Mouse (Mus musculus) adrenal gland, adult 18-20 months (tissue): ENCODE data around the gene Zfp277. TPM values are rescaled to one million over a fixed set of nuclear protein-coding genes. Genes with fewer than 3 reads are reported as not detected.

ENCODE experiments used
- DNase-seq, 2 experiments: peaks; one replicate each; pipeline ENCODE4 v3.0.0; 2021 to 2022; ENCODE audit warnings: low spot score in 2 of 2
- total RNA-seq, 2 experiments: library from RNA; stranded (reverse); gene quantifications; 1 replicate in 1 of 2; 2 replicates in 1 of 2; pipeline ENCODE4 v1.2.3; 2021

Zfp277 gene
- total RNA-seq, 2 experiments from 2014 or later, result 11.6 to 15.2 TPM

DNA sequence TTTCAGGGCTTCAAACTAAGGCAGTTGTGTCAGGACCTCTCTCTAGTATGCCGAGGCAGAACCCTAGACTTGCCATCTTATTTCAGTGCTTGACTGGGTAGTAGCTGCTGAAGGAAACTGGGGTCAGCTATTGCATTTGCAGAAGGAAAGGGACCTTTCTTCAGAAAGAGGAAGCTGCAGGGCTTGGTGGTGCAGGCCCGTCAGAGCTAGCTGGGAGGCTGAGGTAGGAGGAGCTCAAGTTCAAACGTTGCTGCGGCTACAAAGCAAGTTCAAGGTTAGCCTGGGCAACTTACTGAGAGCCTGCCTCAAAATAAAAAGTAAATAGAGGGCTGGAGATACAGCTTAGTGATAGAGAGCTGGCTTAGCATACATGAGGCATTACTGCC is 66.2 kb downstream of the Zfp277 start:
- DNase-seq, result no peak

DNA sequence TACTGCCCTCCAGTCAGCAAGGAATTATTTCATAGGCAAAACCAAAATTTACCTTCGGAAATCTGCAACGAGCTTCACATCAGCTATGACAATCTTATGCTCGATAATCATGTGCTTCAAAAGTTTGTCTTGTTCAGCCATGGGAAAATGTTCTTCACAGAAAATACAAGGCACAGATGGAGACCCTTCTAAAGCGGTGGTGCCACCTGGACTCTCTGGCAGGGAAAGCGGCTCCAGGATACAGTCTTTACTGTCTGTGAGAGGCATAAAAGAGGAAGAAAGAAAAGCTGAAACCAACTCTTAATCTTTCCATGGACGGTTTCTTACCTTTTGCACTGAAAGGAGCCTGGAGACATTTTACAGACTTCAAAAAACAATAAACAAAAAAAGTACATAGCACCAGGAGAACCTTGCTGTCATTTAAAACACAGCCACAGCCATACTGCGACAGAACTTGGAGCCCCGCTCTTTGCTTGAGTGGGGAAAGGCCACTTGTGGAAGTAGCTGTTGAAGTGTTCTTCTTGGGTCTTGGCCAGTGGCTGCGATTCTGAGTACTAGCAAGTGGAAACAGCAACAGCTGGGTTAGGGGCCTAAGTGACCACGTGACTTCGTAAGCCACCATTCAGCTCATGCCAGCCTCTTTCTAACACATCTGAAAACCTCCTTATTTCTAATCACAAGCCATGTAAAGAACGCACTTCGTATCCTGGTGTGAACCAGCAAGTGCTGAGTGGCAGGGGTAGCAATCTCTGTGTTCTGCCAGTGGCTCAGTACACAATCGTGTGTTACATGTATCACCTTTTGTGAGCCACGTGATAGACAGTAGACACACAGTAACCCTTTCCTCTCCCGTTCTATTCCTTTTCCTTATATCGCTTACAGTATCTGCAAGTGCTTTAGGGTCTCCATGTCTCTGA is 66.8 kb downstream of the Zfp277 start:
- DNase-seq, result no peak

DNA sequence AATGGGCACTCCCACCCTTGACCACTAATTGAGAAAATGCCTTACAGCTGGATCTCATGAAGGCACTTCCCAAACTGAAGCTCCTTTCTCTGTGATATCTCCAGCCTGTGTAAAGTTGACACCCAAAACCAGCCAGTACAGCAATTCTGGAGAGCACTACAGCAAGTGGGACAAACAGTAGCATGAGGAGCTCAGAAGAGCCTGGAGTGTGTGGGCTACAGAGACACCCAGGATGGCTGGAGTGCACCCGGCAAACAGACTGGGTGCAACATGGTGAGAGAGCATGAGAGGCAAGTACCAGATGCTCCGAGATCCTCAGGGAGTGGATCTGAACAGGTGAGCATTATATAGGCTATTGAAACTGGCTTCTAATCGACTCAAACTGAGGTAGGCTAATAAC is 93.8 kb downstream of the Zfp277 start:
- DNase-seq, result no peak

DNA sequence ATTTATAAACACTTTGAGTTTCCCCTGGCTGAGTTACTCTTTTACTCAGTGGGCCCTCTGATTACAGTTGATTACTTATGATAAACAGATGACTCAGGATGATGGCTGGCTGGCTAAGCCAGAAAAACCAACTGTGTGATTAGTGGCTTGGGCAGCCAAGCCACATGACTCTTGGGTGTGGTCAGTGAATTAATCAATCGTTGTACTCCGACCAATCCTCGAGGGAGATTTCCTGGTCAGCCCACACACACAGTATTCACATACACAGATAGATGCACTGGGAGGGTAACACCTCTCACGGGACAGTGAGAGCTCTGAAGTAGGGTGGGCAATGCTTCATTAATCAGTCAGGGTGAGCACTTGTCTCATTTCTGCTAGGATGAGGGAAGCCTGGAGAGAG is 97.5 kb downstream of the Zfp277 start:
- no peak for DNase-seq

DNA sequence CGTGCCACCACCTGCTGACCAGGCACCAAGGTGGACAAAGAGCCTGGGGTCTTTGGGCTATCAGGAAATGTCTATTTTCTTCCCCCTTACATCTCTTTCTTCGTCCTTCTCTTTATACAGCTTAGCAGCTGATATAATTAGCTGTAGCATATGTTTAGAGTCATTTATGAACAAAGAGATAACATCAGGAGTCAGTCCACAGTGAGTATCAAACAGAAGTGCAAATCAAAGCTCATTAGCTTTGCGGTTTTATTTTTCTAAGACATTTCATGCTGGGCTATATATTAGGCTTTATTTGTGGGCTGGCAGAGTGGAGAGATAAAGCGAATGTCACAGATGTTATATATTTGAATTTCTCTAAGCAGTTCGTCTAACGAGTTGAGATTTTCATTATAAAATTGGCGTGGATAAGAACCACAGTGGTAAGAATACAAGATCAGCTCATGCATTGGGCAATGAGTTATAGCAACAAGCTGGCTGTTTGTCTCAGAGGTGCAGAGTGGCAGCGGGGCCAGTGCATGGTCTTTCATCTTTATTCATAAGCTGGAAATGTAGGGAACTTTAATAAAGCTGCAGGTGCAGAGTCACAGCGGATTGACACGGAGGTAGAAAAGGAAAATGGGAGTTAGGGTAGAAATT is 98.5 kb downstream of the Zfp277 start:
- no peak for DNase-seq

DNA sequence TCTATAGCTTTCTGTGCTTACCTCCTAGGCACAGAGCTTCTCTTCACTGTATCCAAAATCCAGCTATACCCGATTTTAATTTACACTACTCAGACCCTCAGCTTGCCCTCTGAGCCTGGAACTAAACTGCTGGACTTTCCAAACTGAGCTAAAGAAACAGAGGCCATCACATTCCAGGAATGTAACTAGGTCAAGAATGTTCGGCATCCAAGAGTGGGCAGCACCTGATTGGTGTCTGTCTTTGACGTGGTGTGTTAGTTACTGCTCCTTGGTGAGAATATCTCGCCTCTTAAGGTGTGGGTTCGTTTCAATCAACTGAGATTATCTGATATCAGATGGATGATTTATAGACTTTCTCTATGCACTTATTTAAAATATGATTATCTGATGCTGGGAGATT is 104.3 kb downstream of the Zfp277 start:
- no peak for DNase-seq

DNA sequence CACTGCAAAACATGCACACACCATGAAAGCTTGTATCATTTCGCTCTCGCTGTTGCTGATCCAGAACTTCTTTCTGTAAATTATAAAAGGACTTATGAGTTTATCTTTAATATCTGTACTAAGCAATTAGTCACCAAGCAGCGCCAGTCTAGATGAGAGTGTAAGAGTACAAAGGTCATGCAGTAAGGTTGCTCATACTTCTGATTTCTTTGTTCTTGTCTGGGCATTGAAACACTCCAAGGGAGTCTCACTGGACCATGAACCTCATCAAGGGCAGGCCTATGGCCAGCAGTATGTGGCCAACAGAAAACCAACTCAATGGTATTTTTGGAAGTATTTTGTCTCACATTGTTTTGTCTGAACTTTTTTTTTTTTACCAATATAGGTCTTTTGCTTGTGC is 110.4 kb downstream of the Zfp277 start:
- DNase-seq, result no peak

DNA sequence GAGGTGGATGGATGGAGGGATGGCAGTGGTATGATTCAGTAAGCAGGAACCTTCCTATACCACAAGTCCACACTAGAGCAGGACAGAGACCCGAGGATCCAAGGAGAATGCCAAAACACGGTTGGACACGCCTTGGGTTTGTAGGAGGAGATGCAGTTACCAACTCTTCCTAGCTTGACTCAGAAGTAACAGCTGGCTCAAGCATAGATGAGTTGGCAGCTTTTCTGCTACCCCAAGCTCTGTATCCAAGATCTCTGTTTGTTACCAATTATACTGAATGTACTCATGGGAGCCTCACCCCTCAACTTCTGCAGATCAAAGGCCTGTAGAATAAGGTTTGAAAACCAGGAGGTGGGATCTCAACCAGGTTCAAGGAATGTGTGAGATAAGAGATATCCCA is 114.2 kb downstream of the Zfp277 start:
- no peak for DNase-seq

DNA sequence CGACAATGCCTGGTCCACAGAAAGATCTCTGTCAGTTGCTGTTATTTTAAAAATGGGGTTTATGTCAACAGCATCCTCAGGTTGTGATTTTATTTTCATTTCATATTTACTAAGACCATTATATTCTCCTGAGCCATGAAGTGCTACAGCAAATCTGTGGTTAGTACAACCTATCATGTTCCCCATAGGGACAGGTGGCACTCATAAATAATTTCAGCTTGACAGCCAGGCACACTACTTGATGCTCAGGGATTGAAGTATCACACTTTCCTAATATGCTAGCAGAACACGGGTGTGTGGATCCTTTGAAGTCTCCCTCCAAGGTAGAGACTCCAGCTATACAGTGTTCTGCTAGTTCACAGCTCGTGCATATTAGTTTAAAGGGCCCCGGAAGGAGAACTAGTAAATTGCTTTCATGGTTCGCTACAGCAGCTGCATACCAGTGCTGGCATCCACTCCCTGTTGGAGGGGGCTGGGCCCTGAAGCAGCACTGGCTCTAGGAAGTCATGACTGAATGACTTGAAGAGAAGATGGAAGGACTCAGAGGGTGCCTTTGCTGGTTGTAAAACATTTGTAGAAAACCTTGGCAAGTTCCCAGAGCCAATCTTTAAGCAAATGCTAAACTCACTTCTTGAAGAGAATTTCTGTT is 118.6 kb downstream of the Zfp277 start:
- no peak for DNase-seq

DNA sequence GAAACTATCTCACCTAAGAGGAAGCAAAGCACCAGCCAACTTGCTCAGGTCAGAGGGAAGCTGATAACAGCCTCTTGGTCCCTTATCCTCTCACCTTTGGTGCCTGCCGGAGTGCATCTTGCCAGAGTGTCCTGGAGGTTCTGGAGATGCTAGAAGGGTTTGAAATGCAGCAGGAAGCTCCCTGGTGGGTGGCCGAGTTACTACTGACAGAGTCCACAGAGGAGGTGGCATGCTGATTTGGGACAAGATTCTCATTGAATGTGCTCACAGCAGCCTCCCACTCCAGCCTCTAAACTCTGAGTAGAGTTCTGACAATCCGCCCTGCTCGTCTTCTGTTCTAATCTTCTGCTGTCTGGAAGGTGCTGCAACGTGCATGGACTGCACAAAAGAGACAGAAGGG is 120.1 kb downstream of the Zfp277 start:
- no peak for DNase-seq

DNA sequence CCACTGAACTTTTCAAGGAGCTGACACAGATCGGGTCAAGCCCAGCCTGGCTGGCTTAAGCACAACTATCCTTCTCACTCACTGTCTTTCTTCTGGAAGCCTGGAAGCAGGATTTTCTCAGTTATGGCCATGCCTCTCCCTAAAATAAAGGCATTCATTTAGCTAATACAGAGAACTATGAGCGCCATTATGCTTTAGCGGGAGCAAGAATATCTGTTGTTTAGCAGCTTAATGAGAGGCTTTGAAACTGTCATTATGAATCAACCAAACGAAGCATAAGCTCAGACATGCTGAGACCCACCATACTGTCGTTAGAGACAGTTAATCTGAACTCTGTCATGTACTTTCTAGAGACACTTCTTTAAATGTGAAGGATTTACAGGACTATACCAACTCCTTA is 120.9 kb downstream of the Zfp277 start:
- DNase-seq, result no peak

DNA sequence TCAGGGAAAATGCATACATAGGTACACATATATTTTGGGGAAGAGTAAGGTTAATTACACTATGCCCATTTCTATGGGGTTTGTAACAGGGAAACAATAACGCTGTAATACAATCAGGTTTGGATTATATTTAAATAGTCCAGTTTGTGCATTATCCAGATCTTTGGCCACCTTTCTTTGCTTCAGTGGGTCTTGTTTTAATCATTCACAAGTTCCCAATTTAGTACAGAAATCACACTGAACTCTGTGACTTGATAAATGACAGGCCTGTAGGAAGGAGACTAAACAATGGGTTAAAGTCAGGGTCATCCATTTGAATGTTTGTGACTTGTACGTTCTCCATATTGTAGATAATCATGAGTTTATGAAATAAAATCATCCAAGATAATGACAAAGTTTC is 130.6 kb downstream of the Zfp277 start:
- no peak for DNase-seq

DNA sequence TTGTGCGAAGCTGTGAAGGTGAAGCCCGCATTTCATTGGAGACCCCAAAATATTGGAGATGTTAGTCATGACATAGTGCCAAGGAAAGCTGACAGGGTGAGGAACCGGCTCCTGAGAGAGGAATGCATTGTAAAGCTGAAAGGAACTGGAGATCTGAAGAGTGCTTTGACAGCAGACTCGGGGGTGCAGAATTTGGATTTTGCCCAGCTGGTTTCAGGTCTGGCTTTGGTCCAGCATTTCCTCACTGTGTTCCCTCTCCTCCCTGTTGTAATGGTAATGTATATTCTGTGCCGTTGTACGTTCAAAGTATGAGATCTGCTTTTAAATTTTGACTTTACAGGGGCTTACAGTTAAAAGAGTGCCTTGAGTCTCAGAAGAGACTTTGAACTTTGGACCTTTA is 141.7 kb downstream of the Zfp277 start:
- DNase-seq, result no peak

DNA sequence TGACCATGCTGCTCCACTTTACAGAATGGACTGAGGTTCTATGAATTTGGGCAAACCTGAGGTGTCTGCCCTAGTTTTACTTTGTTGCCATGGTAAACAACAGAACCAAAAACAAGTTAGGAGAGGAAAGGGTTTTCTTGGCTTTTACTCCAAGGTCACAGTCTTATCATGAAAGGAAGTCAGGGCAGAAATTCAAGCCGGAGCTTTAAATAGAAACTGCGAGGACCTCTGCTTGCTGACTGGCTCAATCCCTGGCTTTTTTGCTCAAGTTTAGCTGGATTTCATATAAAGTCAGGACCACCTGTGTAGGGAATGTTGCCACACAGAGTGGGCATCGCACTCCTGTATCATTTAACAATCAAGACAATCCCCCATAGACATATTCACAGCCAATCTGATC is 147.1 kb downstream of the Zfp277 start:
- no peak for DNase-seq

DNA sequence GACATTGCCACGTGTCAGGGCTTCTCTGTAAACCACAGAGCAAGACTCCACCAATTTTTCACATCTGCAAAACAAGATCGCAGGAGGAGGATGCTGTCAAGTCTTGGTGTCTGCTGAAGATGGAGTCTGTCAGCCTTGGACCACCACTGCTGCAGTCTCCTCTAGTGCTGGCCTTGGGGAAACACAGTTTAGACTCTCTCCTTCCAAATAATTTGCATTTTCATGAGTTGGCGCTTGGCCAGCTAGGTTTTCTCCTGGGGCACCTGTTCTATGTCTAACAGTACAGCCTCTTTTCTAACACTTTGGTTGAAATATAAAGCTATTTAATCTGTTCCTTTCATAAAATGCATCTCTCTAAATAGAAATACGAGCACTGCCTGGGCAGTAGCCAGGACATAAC is 159.2 kb downstream of the Zfp277 start:
- no peak for DNase-seq

DNA sequence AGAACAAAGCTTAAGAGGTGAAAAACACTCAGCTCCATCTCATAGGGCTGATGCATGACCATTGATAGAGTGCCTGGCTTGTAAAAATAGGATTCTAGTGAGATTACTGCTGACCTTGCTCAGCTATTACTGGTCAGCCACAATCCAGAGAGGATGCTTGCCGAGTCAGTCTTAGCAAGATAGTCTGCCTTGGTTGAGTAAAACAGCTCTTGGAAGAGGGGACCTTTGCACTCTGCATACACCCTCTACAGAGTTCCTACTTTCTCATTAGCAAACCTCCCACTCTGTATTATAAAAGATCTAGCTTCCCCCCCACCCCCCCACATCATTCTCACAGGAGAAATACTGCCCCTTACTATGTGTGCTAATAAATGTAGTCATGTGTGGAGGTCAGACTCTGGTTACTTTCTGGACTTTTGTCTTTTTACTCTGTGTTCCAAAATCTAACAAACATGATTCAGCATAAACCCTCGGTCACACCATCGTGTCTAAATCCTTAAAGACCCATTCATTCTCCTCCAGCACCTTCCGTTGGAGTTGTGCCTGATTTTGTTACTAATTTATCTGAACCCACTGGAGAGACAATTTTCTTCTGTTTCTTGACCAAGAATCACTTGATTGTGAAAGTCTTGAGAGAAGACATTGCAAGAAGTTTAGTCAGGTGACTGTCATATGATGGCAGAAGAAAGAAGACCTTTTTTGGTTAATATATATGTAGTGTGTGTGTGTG is 164.9 kb downstream of the Zfp277 start:
- DNase-seq, result no peak

DNA sequence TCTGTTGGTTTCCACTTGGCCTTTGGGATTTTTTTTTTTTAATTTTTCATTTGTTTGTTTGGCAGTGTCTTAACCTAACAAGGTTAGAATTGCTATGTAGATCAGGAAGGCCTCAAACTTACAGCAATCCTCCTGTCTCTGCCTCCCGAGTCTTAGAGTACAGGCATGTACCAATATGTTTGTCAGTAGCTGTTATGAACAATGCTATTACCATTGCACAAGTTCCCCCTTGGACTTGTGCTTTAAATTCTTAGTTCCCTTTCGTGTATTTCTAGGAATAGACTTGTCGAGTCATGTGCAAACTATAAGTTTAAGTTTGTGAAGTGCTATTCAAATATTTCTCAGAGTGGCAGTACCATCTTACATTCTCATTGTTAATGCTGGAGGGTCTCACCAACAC is 168.1 kb downstream of the Zfp277 start:
- DNase-seq, result no peak

DNA sequence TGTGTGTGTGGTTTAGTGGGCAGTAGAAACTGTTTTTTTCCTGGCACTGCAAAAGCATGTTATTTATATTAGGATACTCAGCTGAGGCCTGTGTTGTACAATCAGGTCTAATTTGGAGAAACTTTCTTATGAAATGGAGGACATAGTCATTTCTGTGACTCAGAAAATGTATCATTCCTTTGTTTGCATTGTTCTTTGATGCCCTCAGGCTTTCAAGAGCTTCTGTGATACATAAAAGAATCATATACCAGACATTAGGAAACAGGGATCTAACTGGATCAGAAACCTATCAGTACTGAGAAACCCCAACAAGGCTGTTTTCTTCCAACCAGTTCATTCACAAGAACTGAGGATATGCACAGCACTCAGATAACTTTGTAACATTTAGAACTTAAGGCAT is 170.8 kb downstream of the Zfp277 start:
- DNase-seq, result no peak

DNA sequence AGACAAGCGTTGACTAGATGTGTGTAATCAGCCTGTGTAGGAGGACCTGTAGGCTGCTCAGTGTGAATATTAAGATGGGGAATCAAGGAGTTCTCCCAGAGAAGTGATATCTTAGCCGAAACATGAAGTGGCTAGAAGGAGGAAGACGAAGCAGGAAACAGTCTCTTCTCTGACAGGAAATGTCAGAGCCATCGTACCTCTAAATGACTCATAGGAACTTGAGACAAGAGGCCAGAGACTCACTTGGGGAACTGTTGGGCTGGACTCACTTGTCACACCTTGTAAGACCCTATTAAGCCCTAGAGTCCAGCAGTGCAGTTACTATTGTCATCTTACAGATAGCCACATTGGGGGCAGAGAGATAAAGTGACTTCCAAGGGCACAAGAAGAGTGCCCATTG is 172.4 kb downstream of the Zfp277 start:
- no peak for DNase-seq

DNA sequence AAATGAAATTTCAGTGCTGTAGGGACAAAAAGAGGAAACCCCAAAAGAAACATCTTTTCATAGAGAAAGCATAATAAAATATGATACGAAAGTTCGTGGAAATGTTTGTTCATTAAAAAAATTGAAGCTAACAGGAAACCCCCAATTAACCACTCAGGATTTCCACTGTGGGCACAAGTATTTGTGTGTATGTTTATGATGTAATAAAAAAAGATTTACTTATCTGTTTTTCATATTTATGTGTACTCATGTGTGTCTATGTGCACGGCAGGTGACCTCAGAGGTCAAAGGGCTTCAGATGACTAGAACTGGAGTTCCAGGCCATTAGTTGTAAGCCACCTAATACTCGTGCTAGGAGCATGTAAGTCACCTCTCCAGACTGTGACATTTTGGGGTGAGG is 173.0 kb downstream of the Zfp277 start:
- no peak for DNase-seq

DNA sequence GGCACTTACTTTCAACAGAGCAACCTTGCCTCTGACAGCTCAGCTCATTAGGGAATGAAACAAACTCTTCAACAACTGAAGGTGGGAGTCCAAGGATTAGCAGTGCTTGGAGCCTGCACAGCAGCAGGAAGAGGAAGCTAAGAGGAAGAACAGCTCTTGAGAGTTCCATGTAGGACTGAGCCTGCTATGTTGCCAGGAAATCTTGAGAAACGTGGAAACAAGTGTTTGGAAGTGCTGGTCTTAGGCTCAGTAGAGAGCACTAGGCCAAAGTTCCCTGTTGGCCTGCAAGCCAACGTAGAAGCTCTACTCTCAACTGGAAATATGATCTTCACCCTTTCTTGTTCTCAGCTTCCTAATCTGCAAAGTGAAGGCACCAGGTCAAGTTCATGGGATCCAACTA is 177.4 kb downstream of the Zfp277 start:
- DNase-seq, result no peak
